In the genomic region with DNA sequence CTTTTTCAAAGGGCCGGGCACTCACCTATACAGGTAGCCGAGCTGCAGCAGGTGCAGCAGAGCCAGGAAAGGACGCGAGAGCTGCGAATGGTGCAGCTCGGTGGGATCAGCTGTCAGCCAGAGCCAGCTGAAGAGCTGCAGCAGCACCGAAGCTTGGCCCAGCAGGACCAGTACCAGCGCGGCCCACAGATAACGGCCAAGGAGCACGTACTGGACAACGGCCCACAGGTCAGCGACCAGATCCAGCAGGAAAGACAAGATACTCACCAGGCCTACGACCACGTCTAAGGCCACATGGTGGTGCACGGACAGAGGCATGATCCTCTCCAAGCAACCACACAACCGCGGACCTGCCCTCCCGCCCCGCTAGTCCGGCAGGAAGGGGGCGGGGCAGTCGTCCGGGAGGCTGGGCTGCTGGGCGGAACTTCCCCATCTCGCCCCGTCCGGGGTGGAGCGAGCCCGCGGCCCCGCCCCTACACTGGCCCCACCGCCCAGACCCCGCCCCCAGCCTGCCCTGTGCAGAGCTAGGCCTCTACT, we compare ENCODE assay signal across 8 mouse cellular contexts. TPM values are rescaled to one million over a fixed set of nuclear protein-coding genes. Genes with fewer than 3 reads are reported as not detected.
DNase-seq lines count a peak whose midpoint lies in the region; ATAC-seq and TF ChIP-seq lines count a peak whose summit lies in the region.

TSS of gene Xkr8 (minus strand) at position 399 of the 537 bp plus-strand sequence.

- no peak within 1 kb of the TSS for H3K27ac ChIP-seq in heart, embryonic 12.5 days (ENCODE audit: poor library complexity, severe bottlenecking)
- H3K27ac ChIP-seq in kidney, embryonic 16.5 days (ENCODE audit: low read length), result no peak within 1 kb of the TSS
- H3K27ac ChIP-seq in liver, embryonic 15.5 days (replicated peaks), result no peak within 1 kb of the TSS
- H3K27ac ChIP-seq in neural tube, embryonic 11.5 days (ENCODE audit: low read depth, low read length), result no peak within 1 kb of the TSS
- no peak within 1 kb of the TSS; the same call in 1 of the 2 replicates for H3K27ac ChIP-seq in stomach, postnatal 0 days (replicated peaks)

- H3K4me3 ChIP-seq in erythroblast, embryonic 14.5 days (replicated peaks), result peak within 1 kb of the TSS; percentile 70
- peak within 1 kb of the TSS; percentile 67 for H3K4me3 ChIP-seq in heart, embryonic 12.5 days
- peak within 1 kb of the TSS; percentile 56 for H3K4me3 ChIP-seq in kidney, embryonic 16.5 days (ENCODE audit: low read length)
- H3K4me3 ChIP-seq in liver, embryonic 15.5 days (replicated peaks), result peak within 1 kb of the TSS; percentile 62
- peak within 1 kb of the TSS; percentile 49 for H3K4me3 ChIP-seq in neural tube, embryonic 11.5 days (ENCODE audit: low read depth, low read length)
- H3K4me3 ChIP-seq in stomach, postnatal 0 days (ENCODE audit: low read depth, low read length), result peak within 1 kb of the TSS; percentile 57

- peak; percentile 96 for ATAC-seq in heart, embryonic 12.5 days (ENCODE audit: insufficient number of reproducible peaks, low FRiP score)
- peak; percentile 99 for ATAC-seq in kidney, embryonic 16.5 days (ENCODE audit: low FRiP score, low TSS enrichment)
- peak; percentile 87 for ATAC-seq in liver, embryonic 15.5 days (ENCODE audit: insufficient read depth)
- peak; percentile 88 for ATAC-seq in neural tube, embryonic 11.5 days (ENCODE audit: insufficient read depth, low FRiP score, low TSS enrichment)
- ATAC-seq in stomach, postnatal 0 days (ENCODE audit: low FRiP score, low TSS enrichment), result peak; percentile 92

- peak within 1 kb of the TSS; percentile 75 for H3K9ac ChIP-seq in heart, embryonic 12.5 days
- peak within 1 kb of the TSS; percentile 64 for H3K9ac ChIP-seq in kidney, embryonic 16.5 days (replicated peaks; ENCODE audit: low read length)
- peak within 1 kb of the TSS; percentile 56 for H3K9ac ChIP-seq in liver, embryonic 15.5 days
- peak within 1 kb of the TSS; percentile 63 for H3K9ac ChIP-seq in neural tube, embryonic 11.5 days (ENCODE audit: low read length)
- peak within 1 kb of the TSS; percentile 65 for H3K9ac ChIP-seq in stomach, postnatal 0 days (ENCODE audit: low read length)

- H3K27me3 ChIP-seq in erythroblast, embryonic 14.5 days (ENCODE audit: control insufficient read depth), result peaks cover 3% of the 10 kb centered on the region; the same call in 1 of the 2 replicates
- H3K27me3 ChIP-seq in heart, embryonic 12.5 days (replicated peaks), result no peaks in the 10 kb centered on the region
- H3K27me3 ChIP-seq in kidney, embryonic 16.5 days (ENCODE audit: insufficient read depth, low read length), result no peaks in the 10 kb centered on the region
- H3K27me3 ChIP-seq in liver, embryonic 15.5 days, result no peaks in the 10 kb centered on the region
- H3K27me3 ChIP-seq in neural tube, embryonic 11.5 days (ENCODE audit: control insufficient read depth, insufficient read depth, low read length), result no peaks in the 10 kb centered on the region
- H3K27me3 ChIP-seq in stomach, postnatal 0 days (ENCODE audit: control insufficient read depth, insufficient read depth, low read length), result no peaks in the 10 kb centered on the region

- peaks cover 25% of the 10 kb centered on the region for H3K4me1 ChIP-seq in erythroblast, embryonic 14.5 days (ENCODE audit: control insufficient read depth)
- peaks cover 11% of the 10 kb centered on the region for H3K4me1 ChIP-seq in heart, embryonic 12.5 days (replicated peaks)
- H3K4me1 ChIP-seq in kidney, embryonic 16.5 days (ENCODE audit: insufficient read depth, low read length), result peaks cover 8% of the 10 kb centered on the region; the same call in 1 of the 2 replicates
- H3K4me1 ChIP-seq in liver, embryonic 15.5 days (replicated peaks), result peaks cover 47% of the 10 kb centered on the region
- no peaks in the 10 kb centered on the region for H3K4me1 ChIP-seq in neural tube, embryonic 11.5 days (ENCODE audit: control insufficient read depth, insufficient read depth, low read length)
- no peaks in the 10 kb centered on the region for H3K4me1 ChIP-seq in stomach, postnatal 0 days (replicated peaks; ENCODE audit: control insufficient read depth, insufficient read depth)

- TF ChIP-seq CTCF in brain, embryonic 14.5 days (IDR thresholded peaks at IDR 0.05; ENCODE audit: borderline replicate concordance, extremely low read depth, insufficient read depth, insufficient read length), result no peak
- peak; percentile 50; the same call in 1 of the 2 replicates for TF ChIP-seq CTCF in stomach, postnatal 0 days (IDR thresholded peaks at IDR 0.05; ENCODE audit: low read depth)

- H3K9me3 ChIP-seq in erythroblast, embryonic 14.5 days (ENCODE audit: control insufficient read depth, low read length), result no peaks in the 10 kb centered on the region
- no peaks in the 10 kb centered on the region for H3K9me3 ChIP-seq in heart, embryonic 12.5 days (replicated peaks)
- H3K9me3 ChIP-seq in kidney, embryonic 16.5 days (ENCODE audit: low read length), result no peaks in the 10 kb centered on the region
- no peaks in the 10 kb centered on the region for H3K9me3 ChIP-seq in liver, embryonic 15.5 days (replicated peaks)
- no peaks in the 10 kb centered on the region for H3K9me3 ChIP-seq in neural tube, embryonic 11.5 days (ENCODE audit: control insufficient read depth, low read length)
- no peaks in the 10 kb centered on the region for H3K9me3 ChIP-seq in stomach, postnatal 0 days (ENCODE audit: control insufficient read depth, low read length)

- DNase-seq in CD4-positive, CD25-positive, alpha-beta regulatory T cell, adult 2 months (ENCODE audit: low read depth, low spot score), result peak; percentile 88
- peak; percentile 88 for DNase-seq in brain, embryonic 14.5 days (ENCODE audit: low read depth)
- peak; percentile 89 for DNase-seq in neural tube, embryonic 11.5 days (ENCODE audit: low spot score)
- DNase-seq in stomach, postnatal 0 days (ENCODE audit: low spot score), result peak; percentile 95

- no peak for TF ChIP-seq EP300 in stomach, postnatal 0 days (optimal IDR thresholded peaks at IDR 0.05)

- TF ChIP-seq POLR2A in brain, embryonic 14.5 days (IDR thresholded peaks at IDR 0.05; ENCODE audit: borderline replicate concordance, extremely low read depth, insufficient read depth, insufficient read length, poor library complexity, severe bottlenecking), result no peak; the same call in 1 of the 2 replicates

- H3K4me2 ChIP-seq in heart, embryonic 12.5 days, result peak within 1 kb of the TSS; percentile 95
- H3K4me2 ChIP-seq in kidney, embryonic 16.5 days (replicated peaks; ENCODE audit: low read depth, low read length), result peak within 1 kb of the TSS; percentile 62
- peak within 1 kb of the TSS; percentile 87 for H3K4me2 ChIP-seq in liver, embryonic 15.5 days
- H3K4me2 ChIP-seq in neural tube, embryonic 11.5 days (ENCODE audit: low read depth), result peak within 1 kb of the TSS; percentile 91
- peak within 1 kb of the TSS; percentile 92 for H3K4me2 ChIP-seq in stomach, postnatal 0 days (replicated peaks; ENCODE audit: low read depth)

- no peaks in the 10 kb centered on the region; the same call in 1 of the 2 replicates for H3K36me3 ChIP-seq in erythroblast, embryonic 14.5 days (ENCODE audit: control insufficient read depth)
- H3K36me3 ChIP-seq in heart, embryonic 12.5 days, result peaks cover 7% of the 10 kb centered on the region; the same call in 1 of the 2 replicates
- no peaks in the 10 kb centered on the region for H3K36me3 ChIP-seq in kidney, embryonic 16.5 days (ENCODE audit: insufficient read depth, low read length)
- H3K36me3 ChIP-seq in liver, embryonic 15.5 days (replicated peaks), result no peaks in the 10 kb centered on the region
- 0 out of 2 replicates have a peak, but pooled peaks cover 2% of the 10 kb centered on the region for H3K36me3 ChIP-seq in neural tube, embryonic 11.5 days (ENCODE audit: control insufficient read depth, insufficient read depth, low read length)
- no peaks in the 10 kb centered on the region for H3K36me3 ChIP-seq in stomach, postnatal 0 days (ENCODE audit: control insufficient read depth, insufficient read depth, low read length)

- 2% methylated on average over 34 of the region's 34 CpGs for WGBS in heart, embryonic 12.5 days
- WGBS in kidney, embryonic 16.5 days, result 2% methylated on average over 34 of the region's 34 CpGs
- WGBS in liver, embryonic 15.5 days (ENCODE audit: insufficient replicate concordance), result 1% methylated on average over 34 of the region's 34 CpGs
- 2% methylated on average over 34 of the region's 34 CpGs for WGBS in neural tube, embryonic 11.5 days
- WGBS in stomach, postnatal 0 days, result 2% methylated on average over 34 of the region's 34 CpGs

RNA-seq across cellular contexts. Expression of gene Xkr8, which starts in this region (rescaled TPM):
- polyA plus RNA-seq in brain, embryonic 14.5 days (2012; rRNA removed), result 6.6 and 7.1 TPM in 2 replicates
- polyA plus RNA-seq in erythroblast, embryonic 14.5 days (2012), result 0.01 TPM in 1 of 2 replicates, not detected in the other
- polyA plus RNA-seq in heart, embryonic 12.5 days (2016; fragmentation: Nextera tagmentation; extraction: Ambion mirVana), result 5.2 and 5.5 TPM in 2 replicates
- polyA plus RNA-seq in kidney, embryonic 16.5 days (2015; fragmentation: Nextera tagmentation; extraction: Ambion mirVana), result 4.7 and 7.3 TPM in 2 replicates
- 2.9 and 3.0 TPM in 2 replicates for polyA plus RNA-seq in liver, embryonic 15.5 days (2015; fragmentation: Nextera tagmentation; extraction: Ambion mirVana)
- polyA plus RNA-seq in neural tube, embryonic 11.5 days (2014; fragmentation: Nextera tagmentation; extraction: Ambion mirVana), result 4.2 and 4.6 TPM in 2 replicates
- polyA plus RNA-seq in stomach, postnatal 0 days (2015; fragmentation: Nextera tagmentation; extraction: Ambion mirVana), result 1.8 and 2.5 TPM in 2 replicates
